Mouse (Mus musculus): ENCODE data around the gene Olfr10. TPM values are rescaled to one million over a fixed set of nuclear protein-coding genes. Genes with fewer than 3 reads are reported as not detected.
"Not testable (repeated sequence)": the region's sequence is repeated elsewhere in the genome, so short reads cannot be mapped to it uniquely, and the experiment has no call there.

Gene Olfr10
- total RNA-seq, 2 experiments from 2014 or later = not detected

DNA sequence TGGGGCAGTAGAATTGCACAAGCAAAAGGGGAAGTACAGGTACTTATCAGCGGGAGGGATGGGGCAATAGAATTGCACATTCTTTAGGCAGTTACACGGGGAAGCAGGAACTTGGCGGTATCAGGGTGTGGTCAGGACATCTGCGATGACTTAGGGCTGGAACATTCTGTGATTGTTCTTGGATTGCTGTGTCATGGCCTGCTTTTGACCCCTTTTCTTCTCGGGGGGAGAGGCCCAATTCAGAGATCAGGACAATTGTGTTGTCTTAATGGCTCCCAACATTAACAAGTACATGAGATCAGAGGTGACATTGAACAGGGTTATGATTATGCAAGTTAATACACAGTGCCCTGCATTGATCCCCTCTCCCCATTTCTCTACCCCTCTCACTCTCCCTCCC lies 4.0 kb downstream of the Olfr10 start:
- ATAC-seq (ENCODE audit: poor library complexity, severe bottlenecking) = not testable (repeated sequence)

DNA sequence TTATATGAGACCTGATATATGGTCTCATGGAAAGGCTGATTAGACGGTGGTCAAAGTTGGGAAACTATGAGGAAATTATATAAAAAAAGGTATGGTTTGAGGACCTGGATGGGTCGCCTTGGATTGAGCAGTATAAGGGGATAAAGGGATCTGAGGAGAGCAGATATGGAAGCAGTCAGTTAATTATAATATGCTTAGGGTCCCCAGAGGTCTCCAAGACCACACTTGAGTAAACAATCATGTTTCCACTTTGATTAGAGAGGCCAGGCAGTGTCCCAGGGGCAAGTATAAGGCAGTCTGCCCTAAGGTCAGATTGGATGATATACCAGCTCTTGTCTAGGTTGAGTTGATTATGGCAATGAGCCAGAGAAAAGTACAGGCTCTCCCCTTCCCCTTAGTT lies 17.9 kb downstream of the Olfr10 start, which contains the start of gene Olfr1391:
Gene Olfr1391, plus strand, starts transcription at position 301 of the 400 bp plus-strand sequence.
- ATAC-seq (ENCODE audit: poor library complexity, severe bottlenecking) = no peak

DNA sequence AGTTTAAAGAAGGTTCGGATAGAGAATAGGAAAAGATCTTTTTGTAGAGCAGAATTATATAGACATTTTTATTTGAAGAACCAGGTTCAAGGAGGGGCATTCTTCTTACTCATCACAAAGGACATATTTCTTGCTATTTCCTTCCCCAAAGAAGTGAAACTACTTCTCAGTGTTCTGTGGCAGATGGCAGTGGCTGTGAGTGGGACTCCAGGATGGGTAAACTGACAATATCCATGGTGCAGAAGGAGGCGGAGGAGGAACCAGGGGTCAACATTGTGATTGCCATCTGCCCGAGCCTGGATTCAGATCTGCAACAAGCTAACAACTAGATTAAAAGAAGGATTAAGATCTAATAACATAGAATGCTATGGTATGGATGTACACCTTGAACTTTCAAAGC lies 22.2 kb downstream of the Olfr10 start:
- no peak for ATAC-seq (ENCODE audit: poor library complexity, severe bottlenecking)

DNA sequence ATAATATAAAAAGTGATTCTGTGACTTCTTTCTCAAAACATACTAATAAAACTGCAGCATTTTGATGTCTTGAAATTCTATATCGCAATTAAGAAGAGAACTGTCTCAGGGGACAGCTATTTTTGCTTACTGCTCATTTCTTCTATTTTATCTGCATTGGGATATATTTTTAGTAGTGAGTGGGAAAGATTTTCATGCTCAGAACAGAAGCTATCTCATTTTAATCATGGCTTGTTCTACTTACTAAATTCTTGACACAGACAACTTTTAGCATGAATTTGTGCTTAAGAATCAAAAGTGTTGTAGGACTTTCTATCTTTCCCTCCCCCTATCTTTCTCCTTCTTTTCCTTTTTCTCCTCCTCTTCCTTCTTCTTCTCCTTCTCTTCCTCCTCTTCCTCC lies 25.1 kb downstream of the Olfr10 start:
- ATAC-seq (ENCODE audit: poor library complexity, severe bottlenecking) = no peak

DNA sequence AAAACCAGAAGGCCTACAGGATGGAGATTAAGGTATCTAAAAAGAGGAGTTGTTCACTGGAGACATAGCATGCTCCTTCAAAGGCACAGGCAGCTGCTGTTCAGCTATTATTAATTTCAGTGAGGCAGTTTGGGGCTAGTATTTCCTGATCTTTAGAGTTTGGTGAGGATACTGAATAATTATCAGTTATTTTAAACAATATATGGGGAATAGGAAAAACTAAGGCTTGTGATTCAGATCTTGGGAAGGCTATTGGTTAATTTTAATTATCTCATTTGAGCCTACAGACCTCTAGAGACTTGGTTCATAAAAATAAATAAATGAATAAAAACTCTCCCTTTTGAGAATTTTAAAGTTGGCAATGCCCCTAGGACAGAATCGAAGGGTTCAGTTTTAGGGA lies 30.3 kb downstream of the Olfr10 start, which contains the start of gene Olfr1390:
Gene Olfr1390, plus strand, starts transcription at position 301 of the 400 bp plus-strand sequence.
- no peak for ATAC-seq (ENCODE audit: poor library complexity, severe bottlenecking)

DNA sequence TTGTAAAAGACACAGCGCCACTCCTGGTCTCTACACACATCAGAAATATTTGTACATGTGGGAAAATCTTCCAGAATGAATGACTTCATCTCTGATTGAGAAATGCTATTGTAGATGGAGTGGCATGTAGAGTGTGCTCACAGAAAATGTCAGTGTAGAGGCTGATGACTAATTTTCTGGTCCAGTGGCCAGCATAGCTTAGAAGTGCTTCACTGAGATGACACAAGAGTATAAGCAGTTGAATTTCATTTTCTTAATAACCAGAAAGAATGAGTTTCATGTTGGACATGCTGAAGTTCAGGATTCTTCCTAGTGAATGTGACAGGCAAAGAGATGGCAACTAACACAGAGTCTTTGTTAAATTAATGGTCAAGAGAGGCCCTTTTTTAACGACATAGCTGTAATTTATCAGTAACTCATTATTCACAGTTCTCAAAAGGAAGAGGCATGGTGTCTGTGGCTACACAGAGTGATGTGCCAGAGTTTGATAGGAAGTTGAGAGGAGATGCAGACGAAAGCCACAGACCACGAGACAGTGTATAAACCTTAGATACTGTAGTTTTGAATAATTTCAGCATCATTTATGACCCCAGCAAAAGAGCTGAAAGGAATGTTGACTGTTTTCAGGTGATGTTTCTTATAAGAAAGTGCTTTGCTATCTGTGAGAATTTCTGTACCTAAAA lies 32.8 kb downstream of the Olfr10 start:
- ATAC-seq (ENCODE audit: poor library complexity, severe bottlenecking) = no peak

Other genes with a start within 250 kb of the Olfr10 start
- gene Tgtp2, start 240.5 kb upstream of the Olfr10 start, total RNA-seq (2015) = 12.4 and 17.6 TPM in 2 replicates
- gene Tgtp2, start 240.5 kb upstream of the Olfr10 start, total RNA-seq (2017) = 30.2 and 39.3 TPM in 2 replicates
- gene Ifi47, start 228.2 kb upstream of the Olfr10 start, total RNA-seq (2015) = 92.4 and 108 TPM in 2 replicates
- 39.4 and 46.3 TPM in 2 replicates for gene Ifi47, start 228.2 kb upstream of the Olfr10 start, total RNA-seq (2017)
- not detected in 2 replicates for gene Olfr1396, start 189.9 kb upstream of the Olfr10 start, total RNA-seq (2015)
- gene Olfr1396, start 189.9 kb upstream of the Olfr10 start, total RNA-seq (2017) = not detected in 2 replicates
- gene Olfr1395, start 162.5 kb upstream of the Olfr10 start, total RNA-seq (2015) = not detected in 2 replicates
- not detected in 2 replicates for gene Olfr1395, start 162.5 kb upstream of the Olfr10 start, total RNA-seq (2017)
- gene Olfr1394, start 150.4 kb upstream of the Olfr10 start, total RNA-seq (2015) = not detected in 2 replicates
- not detected in 2 replicates for gene Olfr1394, start 150.4 kb upstream of the Olfr10 start, total RNA-seq (2017)
- gene Btnl9, start 117.6 kb upstream of the Olfr10 start, total RNA-seq (2015) = 1.6 and 1.7 TPM in 2 replicates
- gene Btnl9, start 117.6 kb upstream of the Olfr10 start, total RNA-seq (2017) = 2.3 and 4.2 TPM in 2 replicates
- gene Zfp62, start 101.4 kb upstream of the Olfr10 start, total RNA-seq (2015) = 46.3 and 59.7 TPM in 2 replicates
- gene Zfp62, start 101.4 kb upstream of the Olfr10 start, total RNA-seq (2017) = 59.0 and 80.3 TPM in 2 replicates
- gene Mgat1, start 60.5 kb upstream of the Olfr10 start, total RNA-seq (2015) = 33.6 and 36.0 TPM in 2 replicates
- 42.6 and 42.9 TPM in 2 replicates for gene Mgat1, start 60.5 kb upstream of the Olfr10 start, total RNA-seq (2017)
- gene Olfr1393, start 26.4 kb upstream of the Olfr10 start, total RNA-seq (2015) = not detected in 2 replicates
- gene Olfr1393, start 26.4 kb upstream of the Olfr10 start, total RNA-seq (2017) = not detected in 2 replicates
- 0.84 TPM in 1 of 2 replicates, not detected in the other for gene Olfr1392, start 19.5 kb upstream of the Olfr10 start, total RNA-seq (2015)
- gene Olfr1392, start 19.5 kb upstream of the Olfr10 start, total RNA-seq (2017) = not detected in 2 replicates
- not detected in 2 replicates for gene Olfr1391, start 18.0 kb downstream of the Olfr10 start, total RNA-seq (2015)
- gene Olfr1391, start 18.0 kb downstream of the Olfr10 start, total RNA-seq (2017) = not detected in 2 replicates
- gene Olfr1390, start 30.4 kb downstream of the Olfr10 start, total RNA-seq (2015) = not detected in 2 replicates
- not detected in 2 replicates for gene Olfr1390, start 30.4 kb downstream of the Olfr10 start, total RNA-seq (2017)
- not detected in 2 replicates for gene Olfr1389, start 118.3 kb downstream of the Olfr10 start, total RNA-seq (2015)
- not detected in 2 replicates for gene Olfr1389, start 118.3 kb downstream of the Olfr10 start, total RNA-seq (2017)
- gene Olfr1388, start 131.9 kb downstream of the Olfr10 start, total RNA-seq (2015) = 0.13 TPM in 1 of 2 replicates, not detected in the other
- gene Olfr1388, start 131.9 kb downstream of the Olfr10 start, total RNA-seq (2017) = 0.29 and 0.65 TPM in 2 replicates
- gene Olfr1387, start 150.6 kb downstream of the Olfr10 start, total RNA-seq (2015) = not detected in 2 replicates
- not detected in 2 replicates for gene Olfr1387, start 150.6 kb downstream of the Olfr10 start, total RNA-seq (2017)
- not detected in 2 replicates for gene Olfr1386, start 160.3 kb downstream of the Olfr10 start, total RNA-seq (2015)
- gene Olfr1386, start 160.3 kb downstream of the Olfr10 start, total RNA-seq (2017) = not detected in 2 replicates
- gene Olfr1385, start 184.3 kb downstream of the Olfr10 start, total RNA-seq (2015) = not detected in 2 replicates
- gene Olfr1385, start 184.3 kb downstream of the Olfr10 start, total RNA-seq (2017) = not detected in 2 replicates
- gene Olfr1384, start 202.0 kb downstream of the Olfr10 start, total RNA-seq (2015) = not detected in 2 replicates
- not detected in 2 replicates for gene Olfr1384, start 202.0 kb downstream of the Olfr10 start, total RNA-seq (2017)
- gene Olfr1383, start 214.9 kb downstream of the Olfr10 start, total RNA-seq (2015) = not detected in 2 replicates
- not detected in 2 replicates for gene Olfr1383, start 214.9 kb downstream of the Olfr10 start, total RNA-seq (2017)
- gene Olfr1382, start 223.5 kb downstream of the Olfr10 start, total RNA-seq (2015) = not detected in 2 replicates
- gene Olfr1382, start 223.5 kb downstream of the Olfr10 start, total RNA-seq (2017) = not detected in 2 replicates
- not detected in 2 replicates for gene Olfr1381, start 238.7 kb downstream of the Olfr10 start, total RNA-seq (2015)
- gene Olfr1381, start 238.7 kb downstream of the Olfr10 start, total RNA-seq (2017) = not detected in 2 replicates